Mouse (Mus musculus): ENCODE measurements around the gene Borcs8. TPM values are rescaled to one million over a fixed set of nuclear protein-coding genes. Genes with fewer than 3 reads are reported as not detected.

The Borcs8 gene
- total and polyA plus RNA-seq, 2 experiments from 2014 or later, result 32.1 to 68.4 TPM

GRCm38 (mm10) chr8:70104922-70105321 lies 34.4 kb upstream of the Borcs8 start:
- H3K9ac ChIP-seq (replicated peaks; ENCODE audit: low read depth, low read length), result no peak overlapping the region
- H3K4me3 ChIP-seq (ENCODE audit: low read depth, low read length), result no peak overlapping the region
- no peak for TF ChIP-seq CTCF (IDR thresholded peaks at IDR 0.05; ENCODE audit: low read depth)
- TF ChIP-seq EP300 (IDR thresholded peaks at IDR 0.05; ENCODE audit: low read depth), result no peak
- no peak overlapping the region for H3K27ac ChIP-seq (ENCODE audit: low read depth)
- no peak for DNase-seq (ENCODE audit: low spot score)
- ATAC-seq (ENCODE audit: insufficient read depth, low read depth), result no peak
- no peak overlapping the region for H3K4me2 ChIP-seq (ENCODE audit: low read depth, low read length)
- H3K27me3 ChIP-seq (ENCODE audit: control insufficient read depth, insufficient read depth, low read length), result peaks cover 12% of the 10 kb centered on the region; the same call in 1 of the 2 replicates
- WGBS, result 65% methylated on average over 7 of the region's 7 CpGs
- no peaks in the 10 kb centered on the region for H3K36me3 ChIP-seq (replicated peaks; ENCODE audit: control insufficient read depth, insufficient read depth, low read length)
- H3K9me3 ChIP-seq (replicated peaks; ENCODE audit: control insufficient read depth, low read length), result no peaks in the 10 kb centered on the region
- H3K4me1 ChIP-seq (ENCODE audit: control insufficient read depth, insufficient read depth), result no peaks in the 10 kb centered on the region

- 77% methylated on average over 2 of the region's 2 CpGs for WGBS
Observed at GRCm38 (mm10) chr8:70110451-70110850, 28.8 kb upstream of the Borcs8 start.

GRCm38 (mm10) chr8:70111192-70111795 lies 28.0 kb upstream of the Borcs8 start:
- ATAC-seq (ENCODE audit: insufficient read depth, low read depth) (no peak), DNase-seq (ENCODE audit: low spot score) (no peak)
- no peak overlapping the region for H3K9ac ChIP-seq (replicated peaks; ENCODE audit: low read depth, low read length)
- H3K4me2 ChIP-seq (ENCODE audit: low read depth, low read length), result no peak overlapping the region
- H3K36me3 ChIP-seq (replicated peaks; ENCODE audit: control insufficient read depth, insufficient read depth, low read length), result no peaks in the 10 kb centered on the region
- no peak overlapping the region for H3K27ac ChIP-seq (ENCODE audit: low read depth)
- no peak overlapping the region for H3K4me3 ChIP-seq (ENCODE audit: low read depth, low read length)
- 46% methylated on average over 23 of the region's 23 CpGs for WGBS
- TF ChIP-seq CTCF (IDR thresholded peaks at IDR 0.05; ENCODE audit: low read depth) (no peak), EP300 (IDR thresholded peaks at IDR 0.05; ENCODE audit: low read depth) (no peak)
- peaks cover 69% of the 10 kb centered on the region for H3K27me3 ChIP-seq (ENCODE audit: control insufficient read depth, insufficient read depth, low read length)
- no peaks in the 10 kb centered on the region for H3K9me3 ChIP-seq (replicated peaks; ENCODE audit: control insufficient read depth, low read length)
- H3K4me1 ChIP-seq (ENCODE audit: control insufficient read depth, insufficient read depth), result no peaks in the 10 kb centered on the region

More at GRCm38 (mm10) chr8:70110451-70110850, 28.8 kb upstream of the Borcs8 start:
- H3K4me3 ChIP-seq (ENCODE audit: low read depth, low read length), result no peak overlapping the region
- H3K36me3 ChIP-seq (replicated peaks; ENCODE audit: control insufficient read depth, insufficient read depth, low read length), result no peaks in the 10 kb centered on the region
- no peak overlapping the region for H3K27ac ChIP-seq (ENCODE audit: low read depth)
- H3K4me1 ChIP-seq (ENCODE audit: control insufficient read depth, insufficient read depth), result no peaks in the 10 kb centered on the region
- no peaks in the 10 kb centered on the region for H3K9me3 ChIP-seq (replicated peaks; ENCODE audit: control insufficient read depth, low read length)
- ATAC-seq (ENCODE audit: insufficient read depth, low read depth) (no peak), DNase-seq (ENCODE audit: low spot score) (no peak)
- H3K27me3 ChIP-seq (ENCODE audit: control insufficient read depth, insufficient read depth, low read length), result peaks cover 64% of the 10 kb centered on the region
- no peak overlapping the region for H3K9ac ChIP-seq (replicated peaks; ENCODE audit: low read depth, low read length)
- no peak overlapping the region for H3K4me2 ChIP-seq (ENCODE audit: low read depth, low read length)
- no peak for TF ChIP-seq CTCF (IDR thresholded peaks at IDR 0.05; ENCODE audit: low read depth)
- no peak for TF ChIP-seq EP300 (IDR thresholded peaks at IDR 0.05; ENCODE audit: low read depth)

GRCm38 (mm10) chr8:70112401-70113016 lies 26.8 kb upstream of the Borcs8 start:
- Histone ChIP-seq H3K27me3 (ENCODE audit: control insufficient read depth, insufficient read depth, low read length) (peaks cover 81% of the 10 kb centered on the region), H3K4me3 (ENCODE audit: low read depth, low read length) (no peak overlapping the region), H3K9me3 (replicated peaks; ENCODE audit: control insufficient read depth, low read length) (no peaks in the 10 kb centered on the region), H3K9ac (replicated peaks; ENCODE audit: low read depth, low read length) (no peak overlapping the region), H3K4me2 (ENCODE audit: low read depth, low read length) (no peak overlapping the region), H3K27ac (ENCODE audit: low read depth) (no peak overlapping the region), H3K36me3 (replicated peaks; ENCODE audit: control insufficient read depth, insufficient read depth, low read length) (no peaks in the 10 kb centered on the region), H3K4me1 (ENCODE audit: control insufficient read depth, insufficient read depth) (no peaks in the 10 kb centered on the region)
- DNase-seq (ENCODE audit: low spot score) (no peak), ATAC-seq (ENCODE audit: insufficient read depth, low read depth) (no peak)
- 7% methylated on average over 43 of the region's 43 CpGs for WGBS
- no peak for TF ChIP-seq EP300 (IDR thresholded peaks at IDR 0.05; ENCODE audit: low read depth)
- no peak for TF ChIP-seq CTCF (IDR thresholded peaks at IDR 0.05; ENCODE audit: low read depth)

- no peaks in the 10 kb centered on the region for H3K4me1 ChIP-seq (ENCODE audit: control insufficient read depth, insufficient read depth)
- no peak overlapping the region for H3K9ac ChIP-seq (replicated peaks; ENCODE audit: low read depth, low read length)
- H3K36me3 ChIP-seq (replicated peaks; ENCODE audit: control insufficient read depth, insufficient read depth, low read length), result no peaks in the 10 kb centered on the region
- no peaks in the 10 kb centered on the region for H3K9me3 ChIP-seq (replicated peaks; ENCODE audit: control insufficient read depth, low read length)
- H3K4me2 ChIP-seq (ENCODE audit: low read depth, low read length), result no peak overlapping the region
- 19% methylated on average over 6 of the region's 6 CpGs for WGBS
- no peak overlapping the region for H3K27ac ChIP-seq (ENCODE audit: low read depth)
- no peak for TF ChIP-seq EP300 (IDR thresholded peaks at IDR 0.05; ENCODE audit: low read depth)
- no peak for TF ChIP-seq CTCF (IDR thresholded peaks at IDR 0.05; ENCODE audit: low read depth)
- no peak overlapping the region for H3K4me3 ChIP-seq (ENCODE audit: low read depth, low read length)
- DNase-seq (ENCODE audit: low spot score) (no peak), ATAC-seq (ENCODE audit: insufficient read depth, low read depth) (no peak)
- peaks cover 92% of the 10 kb centered on the region for H3K27me3 ChIP-seq (ENCODE audit: control insufficient read depth, insufficient read depth, low read length)
Observed at GRCm38 (mm10) chr8:70114488-70114887, 24.8 kb upstream of the Borcs8 start.
